Mouse (Mus musculus): Measurements from ENCODE around the gene Bspry. TPM values are rescaled to one million over a fixed set of nuclear protein-coding genes. Genes with fewer than 3 reads are reported as not detected.
"Not testable (repeated sequence)": the region's sequence is repeated elsewhere in the genome, so short reads cannot be mapped to it uniquely, and the experiment has no call there.

Gene Bspry
- under 1 TPM; 0.28 to 0.40 TPM for total RNA-seq (2021)
- long read RNA-seq, experiment 1, partial matches to known transcripts, result 0 of 1 reads
- long read RNA-seq, experiment 1, other reads (novel, unspliced or antisense), result 1 of 1 reads
- long read RNA-seq, experiment 2, partial matches to known transcripts, result 0 of 1 reads
- long read RNA-seq, experiment 2, other reads (novel, unspliced or antisense), result 0 of 1 reads

DNA sequence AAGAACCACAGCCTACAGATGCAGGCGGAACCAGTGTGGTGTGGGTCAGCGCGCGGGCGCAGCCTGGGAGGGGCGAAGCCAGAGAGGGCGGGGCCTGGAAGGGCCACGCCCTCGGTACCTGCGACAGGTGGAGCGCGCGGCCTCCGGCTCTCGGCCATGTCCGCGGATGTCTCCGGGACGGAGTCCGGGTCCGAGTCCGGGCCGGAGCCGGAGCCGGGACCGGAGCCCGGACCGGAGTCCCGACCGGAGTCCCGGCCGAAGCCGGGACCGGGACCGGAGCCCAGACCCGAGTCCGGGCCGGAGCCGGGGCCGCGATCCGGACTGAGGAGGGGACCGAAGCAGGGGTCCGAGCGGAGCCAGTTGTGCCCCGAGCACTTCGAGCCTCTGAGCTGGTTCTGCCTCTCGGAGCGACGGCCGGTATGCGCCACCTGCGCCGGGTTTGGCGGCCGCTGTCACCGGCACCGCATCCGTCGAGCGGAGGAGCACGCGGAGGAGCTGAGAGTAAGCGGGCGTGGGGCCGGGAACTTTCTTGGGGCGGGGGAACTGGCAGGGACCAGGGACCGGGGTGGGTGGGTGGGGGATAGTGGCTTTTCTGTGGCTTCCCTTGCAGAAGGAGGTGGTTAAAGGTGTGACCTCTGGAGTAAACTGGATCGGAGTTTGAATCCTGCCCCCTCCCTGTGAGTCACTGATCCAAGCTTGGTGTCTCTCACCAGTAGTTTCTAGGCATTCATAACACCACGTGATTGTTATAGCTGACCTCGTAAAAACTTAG, at the start of gene Bspry:
Gene Bspry, plus strand, starts transcription at position 117 of the 772 bp plus-strand sequence.
- no peak for DNase-seq (ENCODE audit: low spot score in 2 of 2)

DNA sequence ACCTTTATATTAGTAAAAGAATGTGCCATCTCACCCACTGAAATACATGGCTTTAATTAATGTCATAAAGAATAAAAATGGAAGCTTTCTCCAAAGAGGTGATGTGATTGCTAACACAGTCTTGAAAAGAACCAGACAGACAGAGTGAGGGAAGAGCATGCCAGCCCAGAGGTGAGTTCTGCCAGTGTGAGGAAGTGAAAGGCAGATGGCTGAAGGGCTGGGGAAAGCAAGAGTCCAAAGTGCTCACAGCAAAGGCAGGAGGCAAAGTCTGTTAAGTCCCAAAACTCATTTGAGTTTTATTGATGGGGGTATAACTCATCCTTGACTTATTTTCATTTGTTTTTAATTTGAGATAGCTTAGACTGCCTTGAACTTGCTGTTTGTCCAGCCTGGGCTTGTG, 49.2 kb upstream of the Bspry start:
- DNase-seq (ENCODE audit: low spot score in 2 of 2), result no peak

DNA sequence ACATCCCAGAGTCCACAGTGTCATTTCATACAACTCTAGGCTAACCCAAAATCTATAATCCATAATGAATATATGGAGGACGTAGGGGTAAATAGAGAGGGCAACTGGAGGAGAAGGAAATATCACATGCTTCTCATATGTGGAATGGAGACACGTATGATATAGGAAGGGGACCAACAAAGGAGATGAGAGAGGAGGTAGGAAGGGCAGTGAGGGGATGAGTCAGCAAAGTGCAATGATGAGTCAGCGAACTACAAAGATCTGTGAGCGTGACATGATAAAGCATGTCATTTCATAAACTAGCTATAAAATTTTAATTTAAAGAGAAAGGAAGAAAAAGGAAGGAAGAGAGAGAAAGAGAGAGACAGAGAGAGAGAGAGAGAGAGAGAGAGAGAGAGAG, 48.3 kb upstream of the Bspry start:
- no peak for DNase-seq (ENCODE audit: low spot score in 2 of 2)

DNA sequence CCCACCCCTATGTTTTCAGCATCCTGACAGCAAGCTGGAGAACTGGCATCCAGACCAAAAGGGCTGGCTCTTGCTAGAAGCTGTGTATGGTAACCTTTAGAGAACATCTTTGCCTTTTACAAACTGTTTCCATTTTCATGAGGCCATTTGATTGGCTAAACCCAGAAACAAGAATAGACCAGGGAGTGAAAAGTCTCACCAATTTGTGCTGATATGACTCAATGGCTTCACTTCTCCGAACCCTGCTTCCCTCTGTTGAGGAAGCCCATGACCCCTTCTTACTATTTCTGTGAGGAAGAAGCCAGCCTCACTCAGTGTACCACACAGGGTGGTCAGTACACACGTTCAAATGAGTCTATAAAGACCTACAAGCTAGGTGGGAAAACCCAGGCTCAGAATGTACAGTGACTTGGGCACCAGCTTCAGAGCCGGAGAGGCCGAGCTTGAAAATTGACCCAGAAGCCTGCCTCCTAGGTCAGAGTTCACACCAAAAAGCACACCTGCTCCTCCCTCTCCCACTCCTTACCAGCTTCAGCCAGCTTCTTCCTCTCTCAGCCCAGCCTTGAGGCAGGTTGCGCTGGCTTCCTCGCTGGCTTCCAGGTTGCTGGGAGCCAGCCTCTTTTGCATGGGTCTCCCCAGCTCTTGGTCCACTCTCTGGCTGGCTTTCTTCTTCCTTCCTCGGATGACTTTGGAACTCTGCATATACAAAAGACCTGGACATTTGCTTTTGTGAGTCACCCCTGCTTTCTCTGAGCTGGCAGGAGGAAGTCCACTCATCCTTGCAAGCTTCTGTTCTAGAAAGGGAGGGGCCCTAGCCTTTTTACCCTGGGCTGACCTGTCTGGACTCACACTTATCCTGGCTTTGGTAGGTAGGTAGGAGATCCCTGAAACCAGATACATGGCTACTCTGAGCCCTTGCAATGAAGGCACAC, 45.6 kb upstream of the Bspry start:
- no peak for DNase-seq (ENCODE audit: low spot score in 2 of 2)

DNA sequence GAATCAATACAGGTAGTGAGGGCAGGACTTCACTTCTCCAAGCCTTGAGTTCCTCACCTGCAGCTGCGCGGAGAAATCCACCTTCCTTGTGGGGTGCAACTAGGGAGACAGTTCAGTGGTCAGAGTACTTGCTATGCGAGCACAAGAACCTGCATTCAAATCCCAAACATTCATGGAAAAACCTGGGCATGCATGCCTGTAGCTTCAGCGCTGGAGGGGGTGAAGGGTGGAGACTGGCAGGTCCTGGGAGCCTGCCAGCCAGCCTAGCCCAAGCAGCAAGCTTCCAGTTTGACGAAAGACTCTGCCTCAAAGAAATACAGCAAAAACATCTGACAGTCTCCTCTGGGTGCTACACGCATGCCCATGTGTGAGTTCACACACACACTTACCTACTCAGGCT, 44.8 kb upstream of the Bspry start, which contains the start of gene Rnf183:
Gene Rnf183, minus strand, starts transcription at position 172 of the 400 bp plus-strand sequence.
- DNase-seq (ENCODE audit: low spot score in 2 of 2), result no peak

DNA sequence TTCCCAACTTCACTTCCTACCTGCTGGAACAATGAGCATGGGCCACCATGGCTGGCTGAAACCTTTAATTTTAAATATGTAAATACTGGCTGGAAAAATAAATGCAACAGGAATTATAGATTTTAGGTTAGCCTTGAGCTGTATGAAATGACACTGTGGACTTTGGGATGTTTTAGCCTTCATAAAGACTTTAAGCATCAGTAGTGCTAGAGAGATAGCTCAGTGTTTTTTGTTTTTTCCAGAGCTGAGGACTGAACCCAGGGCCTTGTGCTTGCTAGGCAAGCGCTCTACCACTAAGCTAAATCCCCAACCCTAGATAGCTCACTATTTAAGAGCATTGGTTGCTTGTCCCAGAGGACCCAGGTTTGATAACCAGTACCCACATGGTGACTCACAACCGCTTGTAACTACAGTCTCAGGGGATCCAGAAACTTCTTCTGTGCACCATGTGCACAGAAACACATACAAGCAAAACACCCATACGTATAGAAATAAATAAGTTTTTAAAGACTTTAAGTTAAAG, 42.5 kb upstream of the Bspry start:
- DNase-seq (ENCODE audit: low spot score in 2 of 2), result no peak

DNA sequence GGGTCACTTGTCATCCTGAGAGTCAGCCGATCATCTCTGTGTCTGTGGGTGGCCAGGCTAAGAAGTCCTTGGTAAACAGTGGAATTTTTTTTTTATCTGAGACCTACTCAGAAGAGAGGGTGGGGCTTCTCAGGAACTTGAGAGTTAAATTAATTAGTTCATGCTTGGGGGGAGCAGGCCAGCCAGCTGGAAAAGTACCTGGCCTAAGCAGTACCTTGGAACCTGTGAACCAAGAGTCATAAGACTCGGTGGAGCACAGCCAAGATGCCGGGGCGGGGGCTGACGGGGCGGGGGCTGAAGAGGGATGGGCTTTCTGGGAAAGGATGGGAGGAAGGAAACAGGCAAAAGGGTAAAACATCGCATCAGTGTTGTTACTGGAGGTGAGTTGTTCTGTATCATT, 42.0 kb upstream of the Bspry start:
- no peak for DNase-seq (ENCODE audit: low spot score in 2 of 2)

DNA sequence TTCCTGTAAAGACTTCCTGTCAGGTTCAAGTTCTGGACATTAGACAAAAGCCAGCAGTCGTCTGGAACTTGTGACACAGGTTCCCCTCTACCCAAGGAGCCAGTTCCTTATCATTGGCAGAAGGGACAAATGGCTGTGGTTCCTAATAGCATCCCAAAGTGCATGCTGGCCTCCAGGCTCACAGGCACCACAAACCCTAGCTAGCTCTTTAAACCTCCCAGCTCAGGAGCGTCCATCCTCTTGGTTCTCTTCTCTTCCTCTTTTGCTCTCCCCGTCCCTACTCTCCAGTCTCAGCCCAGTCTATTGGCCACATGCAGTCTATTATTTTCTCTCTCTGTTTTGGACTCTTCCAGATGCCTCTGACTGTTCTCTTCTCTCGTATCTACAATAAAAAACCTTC, 40.1 kb upstream of the Bspry start:
- DNase-seq (ENCODE audit: low spot score in 2 of 2), result no peak

DNA sequence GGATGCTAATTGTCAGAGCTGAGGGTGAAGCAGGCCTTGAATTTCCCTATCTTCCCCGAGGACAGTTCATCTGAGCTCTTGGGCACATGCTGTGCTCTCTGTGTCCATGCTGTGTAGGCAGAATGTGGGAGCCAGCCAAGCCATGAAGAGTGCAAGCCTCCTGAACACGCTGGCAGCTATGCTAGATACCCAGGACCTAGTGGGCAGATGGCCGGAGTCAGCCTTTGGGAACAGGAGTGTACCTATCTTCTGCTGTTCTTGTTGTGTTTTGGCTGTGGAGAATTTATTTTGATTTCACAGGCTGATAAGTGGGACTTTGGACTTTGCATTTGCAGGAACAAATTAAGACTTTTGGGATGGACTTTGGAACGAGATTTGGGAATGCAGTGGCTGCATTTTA, 39.3 kb upstream of the Bspry start:
- DNase-seq (ENCODE audit: low spot score in 2 of 2), result no peak

DNA sequence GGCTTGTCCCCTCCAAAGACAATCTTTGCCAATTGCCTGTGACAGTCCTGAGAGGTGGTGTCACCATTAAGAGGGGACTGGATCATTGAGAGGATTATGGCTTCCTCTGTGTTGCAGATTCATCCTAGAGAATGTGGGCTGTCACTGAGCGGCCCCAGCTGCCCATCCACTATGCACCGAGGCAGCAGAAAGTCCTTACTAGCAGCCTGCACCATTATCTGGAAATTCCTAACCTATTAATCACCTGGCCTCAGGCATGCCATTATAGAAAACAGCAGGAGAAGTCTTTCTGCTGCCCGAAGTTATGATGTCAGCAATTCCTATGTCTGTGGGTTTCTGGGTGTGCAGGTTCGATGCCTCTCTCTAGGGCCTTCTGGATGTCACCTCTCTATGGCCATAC, 38.9 kb upstream of the Bspry start:
- no peak for DNase-seq (ENCODE audit: low spot score in 2 of 2)

DNA sequence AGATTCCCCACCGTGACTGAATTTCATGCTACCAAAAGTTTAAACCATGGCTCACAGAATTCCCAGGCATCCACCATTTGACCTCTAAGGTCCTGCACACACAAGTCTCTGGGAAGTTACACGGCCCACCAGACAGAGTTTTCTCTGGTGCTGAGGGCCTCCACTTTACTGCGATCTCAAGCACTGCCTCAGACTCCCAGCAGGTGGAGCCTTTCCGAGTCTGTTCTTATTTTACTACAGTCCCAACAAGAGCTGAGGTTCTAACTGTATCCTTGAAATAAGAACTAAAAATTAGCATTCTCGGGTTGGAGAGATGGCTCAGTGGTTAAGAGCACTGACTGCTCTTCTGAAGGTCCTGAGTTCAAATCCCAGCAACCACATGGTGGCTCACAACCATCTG, 24.9 kb upstream of the Bspry start:
- peak; percentile 42 to 50 for DNase-seq (ENCODE audit: low spot score in 2 of 2)

DNA sequence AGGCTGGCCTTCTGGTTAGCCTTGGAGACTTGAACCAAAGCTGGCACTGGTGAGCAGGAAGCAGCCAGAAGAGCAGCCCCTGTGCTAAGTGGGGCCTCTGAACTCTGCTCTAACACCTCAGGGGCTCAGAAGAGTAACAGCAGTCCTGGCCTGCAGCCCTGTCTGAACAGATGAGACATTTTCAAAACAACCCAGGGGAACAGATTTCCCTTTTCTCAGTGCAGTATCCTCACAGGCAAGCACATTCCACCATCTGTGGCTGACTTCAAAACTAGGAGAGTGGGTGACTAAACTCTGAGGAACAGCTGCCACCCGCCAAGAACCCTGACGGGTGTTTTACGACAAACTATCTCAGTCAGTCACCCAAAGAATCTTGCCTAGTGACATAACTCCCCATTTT, 20.8 kb upstream of the Bspry start:
- DNase-seq (ENCODE audit: low spot score in 2 of 2), result peak; percentile 51 to 52

DNA sequence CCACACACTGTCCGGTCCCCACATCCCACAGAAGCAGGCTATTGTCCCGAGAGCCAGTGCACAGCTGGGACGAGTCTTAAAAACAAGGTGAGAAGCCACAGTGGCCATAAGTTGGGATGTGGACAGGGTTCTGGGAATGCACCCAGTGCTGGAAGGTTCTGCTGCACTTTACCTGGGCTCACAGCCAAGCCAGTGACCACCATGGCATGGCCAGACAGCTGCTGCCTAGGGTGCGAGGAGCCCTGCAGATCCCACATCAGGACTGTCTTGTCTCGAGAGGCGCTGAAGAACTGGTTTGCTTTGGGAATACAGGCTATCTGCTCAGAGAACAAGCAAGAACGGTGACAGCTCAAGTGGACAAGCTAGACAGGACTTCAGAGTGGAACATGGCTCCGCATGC, 19.5 kb upstream of the Bspry start:
- no peak for DNase-seq (ENCODE audit: low spot score in 2 of 2)

DNA sequence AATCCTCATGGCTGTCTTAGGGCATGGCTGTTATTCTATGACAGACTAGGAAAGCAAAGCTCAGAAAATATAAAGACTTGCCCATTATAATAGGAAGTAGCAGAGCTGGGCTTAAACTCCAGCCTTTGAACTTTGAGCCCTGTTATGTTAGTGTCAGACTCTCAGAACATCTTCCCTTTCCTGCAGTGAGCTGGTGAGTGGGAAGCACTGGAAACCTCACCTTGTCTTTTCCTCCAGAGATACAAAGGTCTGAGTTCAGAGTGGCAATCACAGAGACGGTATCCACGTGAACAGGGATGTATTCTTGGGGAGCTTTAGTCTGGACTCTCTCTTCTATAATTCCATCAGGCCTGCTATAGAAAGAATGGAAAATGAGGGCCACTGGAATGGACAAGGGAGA, 16.7 kb upstream of the Bspry start:
- no peak for DNase-seq (ENCODE audit: low spot score in 2 of 2)

DNA sequence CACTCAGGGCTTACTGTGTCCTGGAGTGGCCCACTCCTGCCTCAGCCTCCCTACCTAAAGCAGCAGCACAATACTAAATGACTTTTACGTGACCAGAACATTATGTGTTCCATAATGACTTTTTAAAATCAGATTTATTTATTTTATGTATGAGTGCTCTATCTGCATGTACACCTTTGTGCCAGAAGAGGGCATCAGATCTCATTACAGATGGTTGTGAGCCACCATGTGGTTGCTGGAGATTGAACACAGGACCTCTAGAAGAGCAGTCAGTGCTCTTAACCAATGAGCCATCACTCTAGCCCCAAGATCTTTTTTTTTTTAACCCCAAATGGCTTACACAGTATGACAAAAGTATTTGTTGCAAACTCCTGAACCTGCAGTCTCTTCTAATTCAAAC, 11.7 kb upstream of the Bspry start:
- no peak for DNase-seq (ENCODE audit: low spot score in 2 of 2)

DNA sequence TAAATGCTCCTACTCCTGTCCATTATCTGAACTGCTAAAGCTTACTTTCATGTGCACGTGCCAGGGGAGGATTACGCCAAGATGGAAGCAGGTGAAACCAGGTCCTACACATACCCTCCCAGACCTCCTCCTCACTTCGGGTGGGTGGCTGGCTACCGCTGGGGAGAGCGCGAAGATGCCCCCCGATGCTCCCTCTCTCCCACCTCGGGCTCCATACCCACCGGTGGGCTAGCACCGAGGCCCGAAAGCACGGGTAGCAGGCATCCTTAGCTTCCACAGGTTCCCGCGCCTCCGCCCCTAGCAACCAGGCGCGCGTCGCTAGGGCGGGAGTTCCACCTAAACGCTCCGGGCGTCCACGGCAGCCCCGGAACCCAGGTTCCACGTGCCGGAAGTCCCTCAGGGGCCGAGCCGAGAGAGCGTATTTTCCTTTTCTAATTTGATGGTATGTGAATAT, 9.2 kb upstream of the Bspry start, which contains the start of gene Wdr31:
Gene Wdr31, minus strand, starts transcription at position 299 of the 454 bp plus-strand sequence.
- DNase-seq (ENCODE audit: low spot score in 2 of 2), result peak; percentile 77 to 84

DNA sequence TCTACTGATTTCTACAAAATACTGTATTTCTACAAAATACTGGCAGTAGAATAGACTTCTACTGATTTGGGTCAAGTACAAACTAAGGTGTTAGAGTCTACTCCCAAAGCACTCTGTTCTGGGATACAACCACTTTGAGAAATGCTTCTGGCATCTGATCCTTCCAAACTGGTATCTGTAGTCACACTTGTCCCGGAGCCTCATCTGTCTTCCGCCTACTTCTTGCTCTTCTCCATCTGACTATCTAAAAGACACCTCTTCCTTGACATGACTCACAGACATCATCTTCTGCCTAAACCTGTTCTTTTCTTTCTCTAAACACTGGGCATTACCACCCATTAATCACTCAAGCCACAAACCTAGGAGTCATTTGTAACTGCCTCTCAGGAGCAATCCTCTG, 7.8 kb upstream of the Bspry start:
- DNase-seq (ENCODE audit: low spot score in 2 of 2), result peak; percentile 37 to 46

DNA sequence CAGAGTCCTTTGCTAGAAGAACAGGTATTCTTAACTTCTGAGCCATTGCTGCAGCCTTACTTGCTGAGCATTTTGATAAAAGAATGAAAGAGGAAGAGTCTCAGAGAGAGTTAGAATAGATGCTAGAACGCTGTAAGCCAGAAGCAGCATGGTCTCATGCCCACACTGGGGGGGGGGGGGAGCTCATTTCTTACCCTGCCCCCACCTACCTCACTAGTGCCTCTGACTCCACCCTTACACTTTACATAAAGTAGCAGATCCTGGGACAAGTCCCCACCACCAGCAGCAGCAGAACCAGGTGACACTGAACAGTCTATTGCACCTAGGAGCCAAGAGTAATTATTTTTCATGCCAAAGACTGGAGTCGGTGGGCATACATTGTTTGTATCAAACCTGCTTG, 4.7 kb upstream of the Bspry start:
- no peak for DNase-seq (ENCODE audit: low spot score in 2 of 2)

DNA sequence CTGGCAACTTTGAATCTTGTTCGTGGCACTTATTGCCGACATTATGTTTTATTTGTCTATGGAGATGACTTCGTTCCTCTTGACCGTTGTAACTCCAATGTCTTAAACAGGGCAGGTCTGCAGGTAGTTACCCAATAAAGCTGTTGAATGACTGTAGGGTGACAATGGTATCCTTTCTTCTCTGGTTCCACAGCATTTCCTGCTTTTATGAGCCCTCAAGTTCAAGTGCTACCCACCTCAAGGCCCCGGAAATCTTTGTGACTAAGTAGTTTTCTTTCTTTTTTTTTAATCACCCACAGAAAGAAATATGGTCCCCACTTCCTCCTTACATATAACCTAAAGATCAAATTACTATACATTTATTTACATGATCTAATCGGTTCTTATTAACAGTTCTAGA, 4.1 kb upstream of the Bspry start:
- no peak for DNase-seq (ENCODE audit: low spot score in 2 of 2)

DNA sequence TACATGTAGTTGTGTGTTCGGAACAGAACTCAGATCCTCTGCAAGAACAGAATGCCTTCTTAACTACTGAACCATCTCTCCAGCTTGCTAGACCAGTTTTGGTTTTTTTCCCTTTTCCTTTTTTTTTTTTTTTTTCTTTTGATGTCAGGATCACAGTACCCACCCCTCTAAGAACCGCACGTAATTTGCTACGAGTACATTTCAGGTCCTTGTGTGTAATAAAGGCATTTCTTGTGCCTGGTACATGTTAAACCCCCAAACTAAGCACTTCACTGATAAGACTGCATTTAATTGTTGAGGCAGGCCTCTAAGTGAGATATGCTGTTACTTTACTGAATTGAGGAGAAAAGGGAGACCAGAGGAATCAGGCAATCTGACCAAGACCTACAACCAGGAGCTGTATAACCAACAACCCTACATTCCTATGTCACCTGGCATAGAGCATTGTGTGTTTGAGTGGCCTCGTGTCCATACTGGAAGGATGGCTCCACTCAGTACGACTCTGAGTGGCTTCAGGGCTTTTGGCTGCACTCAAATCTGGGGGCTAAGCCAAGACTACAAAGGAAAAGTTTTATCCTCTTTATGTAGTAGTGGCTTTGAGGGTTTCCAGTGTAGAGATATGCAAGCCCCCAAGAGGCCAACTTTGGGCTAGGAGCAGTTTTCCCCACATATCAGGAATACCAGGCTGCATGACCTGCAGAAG, 2.2 kb upstream of the Bspry start:
- no peak for DNase-seq (ENCODE audit: low spot score in 2 of 2)

DNA sequence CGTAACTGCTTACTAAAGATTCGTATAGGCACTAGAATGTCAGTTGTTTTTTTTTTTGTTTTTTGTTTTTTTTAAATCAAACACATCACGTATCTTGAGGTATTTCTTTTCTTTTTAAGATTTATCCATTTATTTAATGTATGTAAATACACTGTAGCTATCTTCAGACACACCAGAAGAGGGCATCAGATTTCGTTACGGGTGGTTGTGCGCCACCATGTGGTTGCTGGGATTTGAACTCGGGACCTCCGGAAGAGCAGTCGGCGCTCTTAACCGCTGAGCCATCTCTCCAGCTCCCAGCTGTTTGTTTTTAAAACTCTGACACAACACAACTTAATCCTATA, 288 bp upstream of the Bspry start:
- DNase-seq (ENCODE audit: low spot score in 2 of 2), result not testable (repeated sequence)

All from left cerebral cortex, adult 18-20 months (tissue).